Mouse (Mus musculus) olfactory bulb, adult 2 months (tissue): ENCODE measurements around the gene Gria3.

Experiments used
- CTCF ChIP-seq: fragments of 200-500 bp; IDR thresholded peaks from 2 replicates; pipeline ENCODE4 v1.5.1; 2012; ENCODE audit warnings: low read depth, mild to moderate bottlenecking, low read length, moderate library complexity; ENCODE audit not compliant: insufficient read depth
- POLR2A ChIP-seq: fragments of 200-500 bp; IDR thresholded peaks from 2 replicates; pipeline ENCODE4 v1.6.1; 2012; ENCODE audit warnings: mild to moderate bottlenecking, low read depth, low read length, moderate library complexity; ENCODE audit not compliant: insufficient read depth

- TF ChIP-seq CTCF, result no peak
- TF ChIP-seq POLR2A, result no peak
These were observed 244.3 kb downstream of the Gria3 start for GRCm38 (mm10) chrX:41644954-41645353.
